Mouse (Mus musculus) R1 (cell line): Measurements from ENCODE around the gene Col7a1.
A peak's percentile ranks its signal among the peaks of the same experiment; 100 is the strongest.

Experiments
- DNase-seq: peaks from one replicate; pipeline ENCODE4 v3.0.0-alpha.2; 2018; ENCODE audit warnings: low read depth, low spot score

The Col7a1 gene

DNA sequence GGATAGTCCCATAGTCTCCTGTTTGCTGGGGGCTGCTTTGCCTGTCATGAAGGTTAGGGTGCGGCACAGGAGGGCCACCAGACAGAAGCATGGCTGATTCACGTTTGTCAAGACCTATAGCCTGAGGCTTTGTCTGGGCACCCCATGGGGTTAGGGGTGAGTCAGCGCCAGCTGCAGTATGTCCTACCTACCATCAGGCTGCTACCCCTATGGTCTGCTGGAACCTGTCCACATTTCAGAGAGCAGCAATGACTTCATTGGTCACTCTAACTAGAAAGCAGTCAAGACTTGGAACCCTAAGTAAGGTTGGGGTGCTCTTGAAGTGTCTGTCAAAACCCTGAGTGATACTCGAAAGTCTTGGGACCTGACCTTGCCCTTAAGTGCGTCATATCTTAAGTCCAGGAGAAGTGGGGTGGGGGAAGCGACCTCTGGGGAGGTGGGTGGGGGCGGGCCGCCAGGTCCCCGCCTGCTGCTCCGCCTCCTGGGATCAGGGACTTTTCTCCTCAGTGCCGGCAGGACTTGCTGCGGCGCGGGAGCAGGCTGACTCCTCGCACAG lies at the start of gene Col7a1:
TSS of gene Col7a1 (plus strand) at position 506 of the 556 bp plus-strand sequence.
- peak; percentile 46 for DNase-seq

DNA sequence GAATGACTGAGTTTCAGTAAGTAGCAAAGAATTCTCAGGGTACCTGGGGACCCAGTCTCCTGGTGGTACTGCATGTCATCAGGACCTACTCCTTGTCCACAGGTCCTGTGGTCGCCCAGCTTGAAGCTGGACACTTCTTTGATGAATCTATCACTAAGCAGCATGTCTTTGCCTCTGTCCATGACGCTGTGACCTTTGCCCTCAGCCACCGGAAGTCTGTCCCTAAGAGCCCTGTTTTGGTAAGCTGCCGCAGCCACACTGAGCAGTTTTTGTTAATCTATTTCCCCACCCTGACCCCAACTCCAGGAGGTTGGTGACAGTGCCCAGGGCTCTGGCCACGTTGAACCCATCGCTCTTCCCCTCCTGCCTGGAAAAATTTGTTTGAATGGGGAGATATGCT lies 41.1 kb upstream of the Col7a1 start:
- DNase-seq = no peak

DNA sequence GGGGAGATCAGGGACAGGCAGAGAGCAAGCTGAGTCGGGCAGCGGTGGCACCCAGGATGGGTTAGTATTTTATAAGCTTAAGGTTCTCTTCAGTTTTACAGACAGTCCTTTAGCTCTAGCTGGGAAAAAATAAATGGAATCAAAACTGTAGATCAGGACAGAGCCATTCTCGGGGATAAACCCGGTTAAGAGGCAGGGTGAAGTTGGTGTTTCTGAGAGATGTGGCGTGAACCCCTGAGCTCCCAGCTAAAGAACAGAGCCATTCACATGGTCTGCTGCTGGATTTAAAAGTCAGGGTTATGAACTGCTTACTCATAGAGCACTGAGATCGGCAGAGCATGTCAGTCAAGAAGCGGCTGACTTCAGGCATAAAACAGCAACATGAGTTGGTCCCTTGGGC lies 40.2 kb upstream of the Col7a1 start:
- DNase-seq = no peak

DNA sequence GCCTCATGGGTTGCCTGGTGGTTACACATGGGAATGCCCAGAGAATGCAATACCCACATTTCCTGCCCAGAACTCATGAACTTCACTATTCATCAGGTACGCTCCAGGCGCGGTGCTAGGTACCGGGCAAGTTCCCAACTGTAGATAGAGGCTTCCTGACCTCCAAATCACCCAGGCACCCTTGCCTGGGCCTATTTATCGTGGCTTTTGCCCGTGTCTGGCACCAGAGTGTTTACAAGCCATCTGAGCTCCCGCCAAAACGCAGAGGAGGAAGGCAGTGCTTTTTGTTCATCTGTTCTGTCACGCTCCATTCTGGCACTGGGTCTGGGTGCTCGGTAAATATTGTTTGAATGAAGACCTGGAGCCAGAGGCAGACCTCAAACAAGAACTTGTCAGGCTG lies 39.8 kb upstream of the Col7a1 start:
- no peak for DNase-seq

DNA sequence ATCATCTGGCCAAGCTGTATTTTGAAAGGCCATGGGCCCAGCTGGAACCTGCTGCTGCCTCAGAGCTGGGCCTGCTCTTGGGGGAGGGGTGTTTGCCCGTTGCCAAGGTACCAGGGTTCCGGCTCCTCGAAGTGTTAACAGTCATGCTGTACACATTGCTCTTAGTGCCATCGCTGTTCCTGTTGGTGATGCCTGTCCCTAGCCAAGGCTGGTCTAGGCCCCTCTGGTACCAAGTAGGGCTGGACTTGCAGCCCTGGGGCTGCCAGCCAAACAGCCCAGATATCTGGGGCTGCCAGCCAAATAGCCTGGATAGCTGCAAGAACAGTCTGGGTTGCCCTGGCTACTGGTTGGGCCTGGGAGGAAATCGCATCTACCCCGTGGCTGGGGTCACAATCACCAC lies 38.9 kb upstream of the Col7a1 start, which contains the start of gene Tmem89:
TSS of gene Tmem89 (plus strand) at position 129 of the 400 bp plus-strand sequence.
- DNase-seq = no peak

DNA sequence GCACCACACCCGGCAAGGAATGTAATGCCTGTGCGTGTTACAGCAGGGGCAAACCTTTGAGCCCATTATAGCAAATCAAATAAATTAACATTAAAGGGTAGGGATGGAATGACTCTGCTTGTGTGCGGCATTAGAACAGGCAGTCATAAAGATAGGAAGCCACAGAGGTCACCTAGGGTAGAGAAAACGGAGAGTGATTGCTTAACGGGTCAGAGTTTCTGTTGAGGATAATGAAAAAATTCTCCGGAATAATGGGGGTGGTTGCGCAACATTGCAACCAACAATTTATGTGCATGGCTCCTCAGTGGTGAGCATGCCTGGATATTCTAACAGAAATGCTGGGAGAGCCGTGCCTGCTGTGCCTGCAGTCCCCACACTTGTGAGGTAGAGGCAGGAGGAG lies 27.5 kb upstream of the Col7a1 start:
- no peak for DNase-seq

DNA sequence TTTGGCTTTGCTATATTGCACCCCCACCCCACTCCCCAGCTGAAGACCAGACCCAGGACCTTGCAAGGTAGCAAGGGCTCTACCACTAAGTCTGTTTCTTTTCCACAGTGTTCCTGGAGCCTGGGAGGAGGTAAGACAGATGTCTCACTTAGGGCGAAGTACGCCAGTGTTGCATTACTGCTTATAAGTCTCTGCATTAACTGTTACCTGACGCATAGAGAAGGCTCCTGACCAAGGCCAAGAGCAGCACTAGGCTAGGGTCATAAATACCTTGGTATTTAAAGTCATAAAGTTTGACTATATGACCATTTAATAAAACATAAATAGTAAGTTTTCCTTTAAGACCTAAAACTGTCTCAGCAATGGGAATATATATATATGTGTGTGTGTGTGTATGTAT lies 25.0 kb upstream of the Col7a1 start:
- no peak for DNase-seq

DNA sequence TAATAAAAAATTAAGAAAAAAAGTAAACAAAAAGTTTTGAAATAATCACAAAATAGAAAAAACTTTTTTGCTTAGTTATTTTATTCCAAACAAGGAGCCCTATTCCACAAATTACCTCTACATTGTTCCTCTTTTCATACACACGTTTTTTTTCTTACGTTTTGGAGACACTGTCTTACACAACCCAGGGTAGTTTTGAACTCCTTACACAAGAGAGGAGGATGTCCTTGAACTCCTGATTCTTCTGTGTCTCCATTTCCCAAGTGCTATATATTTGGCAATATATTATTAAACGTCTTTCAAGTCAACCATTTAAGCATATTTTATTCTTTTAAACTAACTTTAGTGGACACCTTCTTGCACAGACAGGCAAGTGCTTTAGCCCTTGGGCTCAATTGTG lies 17.4 kb upstream of the Col7a1 start:
- no peak for DNase-seq

DNA sequence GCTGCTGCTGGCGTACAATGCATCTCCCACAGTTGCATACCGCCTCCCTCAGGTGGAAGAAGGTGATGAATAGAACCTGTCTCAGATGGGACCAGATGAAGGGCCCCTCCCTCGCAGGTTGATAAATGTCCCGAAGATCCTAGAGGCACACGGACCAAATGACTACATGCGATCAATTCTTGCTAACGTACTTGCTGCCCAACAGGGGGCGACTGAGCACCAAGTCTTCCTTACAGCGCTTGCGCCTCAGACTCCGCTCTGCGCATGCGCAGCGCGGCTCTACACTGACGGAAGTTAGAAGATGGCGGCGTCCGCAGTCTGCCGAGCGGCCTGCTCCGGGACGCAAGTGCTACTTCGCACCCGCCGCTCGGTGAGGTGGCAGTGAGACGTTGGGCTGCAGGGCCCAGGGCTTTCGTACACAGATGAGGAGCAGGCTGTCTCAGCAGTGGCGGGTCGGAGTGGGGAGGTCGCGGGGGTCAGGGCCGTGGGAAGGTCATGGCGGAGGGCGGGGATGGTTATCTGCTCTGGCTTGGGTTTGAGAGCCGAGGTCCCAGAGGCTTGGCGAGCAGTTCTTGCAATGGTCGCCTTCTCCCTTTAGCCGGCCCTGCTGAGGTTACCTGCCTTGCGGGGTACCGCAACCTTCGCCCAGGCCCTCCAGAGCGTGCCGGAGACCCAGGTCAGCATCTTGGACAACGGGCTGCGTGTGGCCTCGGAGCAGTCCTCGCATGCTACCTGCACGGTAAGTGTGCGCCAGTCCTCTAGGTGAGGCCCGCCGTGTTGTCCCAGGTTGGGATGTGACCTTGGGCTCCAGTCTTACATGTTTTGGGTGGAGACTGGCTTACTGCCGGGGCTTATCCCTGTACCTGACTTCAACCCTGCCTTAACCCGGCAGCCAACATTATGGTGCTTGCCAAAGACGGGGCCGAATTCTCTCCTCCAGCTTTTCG lies 16.7 kb upstream of the Col7a1 start, which contains the start of gene Uqcrc1:
TSS of gene Uqcrc1 (plus strand) at position 216 of the 947 bp plus-strand sequence.
- peak; percentile 99 for DNase-seq

DNA sequence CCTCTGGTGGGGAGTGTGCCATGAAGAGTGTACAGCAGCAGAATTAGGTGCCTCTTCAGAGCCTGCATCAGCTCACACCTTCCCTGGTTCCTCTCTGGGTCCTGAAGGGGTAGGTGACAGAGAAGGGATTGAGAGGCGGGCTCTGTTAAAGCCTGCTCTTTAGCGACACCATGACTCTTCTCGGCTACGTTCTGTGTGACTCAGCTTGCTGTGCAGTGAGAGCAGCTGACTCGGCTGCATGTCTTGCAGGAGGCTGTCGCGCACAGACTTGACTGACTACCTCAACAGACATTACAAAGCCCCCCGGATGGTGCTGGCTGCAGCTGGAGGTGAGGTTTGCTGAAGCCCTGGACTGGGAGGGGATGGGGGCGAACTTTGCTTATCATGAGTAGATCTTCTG lies 8.3 kb upstream of the Col7a1 start:
- no peak for DNase-seq

DNA sequence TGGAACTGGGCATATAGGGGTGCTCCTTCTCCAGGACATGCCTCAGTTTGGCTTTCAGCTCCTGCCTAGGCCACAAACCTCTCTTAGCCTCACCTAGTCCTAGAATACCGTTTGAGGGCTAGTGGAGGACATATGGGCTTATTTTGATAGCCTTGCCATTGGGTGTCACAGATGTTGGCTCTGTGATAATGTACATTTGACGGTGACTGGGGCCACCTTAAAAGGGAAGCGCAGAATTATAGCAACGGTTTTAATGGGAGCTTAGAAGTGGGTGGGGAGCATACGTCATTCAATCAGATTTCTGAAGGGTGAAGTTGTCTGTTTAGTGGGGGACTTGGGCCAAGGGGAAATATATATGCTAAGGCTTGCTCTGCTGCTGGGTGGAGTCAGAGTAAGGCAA lies 7.8 kb upstream of the Col7a1 start:
- DNase-seq = no peak

DNA sequence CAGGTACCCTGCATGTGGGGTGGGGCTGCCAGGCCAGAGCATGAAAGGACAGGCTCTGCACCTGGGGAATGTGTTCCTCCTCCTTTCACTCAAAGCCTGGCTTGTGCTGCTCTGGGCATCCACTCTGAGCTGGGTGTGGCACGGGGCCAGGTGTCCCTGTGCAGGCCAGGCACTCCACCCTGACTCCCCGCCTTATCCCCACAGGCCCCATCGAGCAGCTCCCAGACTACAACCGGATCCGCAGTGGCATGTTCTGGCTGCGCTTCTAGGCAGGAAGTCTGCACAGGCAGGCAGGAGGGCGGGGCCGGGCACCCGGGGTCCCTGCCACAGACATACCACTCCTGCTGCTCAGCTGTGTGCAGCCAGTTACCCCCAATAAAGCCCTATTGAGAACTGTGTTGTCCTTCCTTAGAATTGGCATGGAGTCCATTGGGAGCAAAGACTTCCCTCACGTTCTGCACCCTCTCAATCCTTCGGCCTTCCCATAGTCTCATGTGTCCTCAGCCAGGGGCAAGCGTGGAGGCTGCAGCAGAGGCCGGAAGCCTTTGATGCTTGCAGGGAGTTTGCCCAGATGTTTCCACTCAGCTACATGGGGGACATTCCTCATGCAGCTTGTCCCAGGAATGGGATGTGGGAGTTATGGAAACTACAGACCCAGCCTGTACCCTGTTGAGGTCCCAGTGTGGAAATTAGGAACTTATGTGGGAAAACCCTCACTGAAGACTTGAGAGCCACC lies 4.0 kb upstream of the Col7a1 start:
- DNase-seq = no peak

DNA sequence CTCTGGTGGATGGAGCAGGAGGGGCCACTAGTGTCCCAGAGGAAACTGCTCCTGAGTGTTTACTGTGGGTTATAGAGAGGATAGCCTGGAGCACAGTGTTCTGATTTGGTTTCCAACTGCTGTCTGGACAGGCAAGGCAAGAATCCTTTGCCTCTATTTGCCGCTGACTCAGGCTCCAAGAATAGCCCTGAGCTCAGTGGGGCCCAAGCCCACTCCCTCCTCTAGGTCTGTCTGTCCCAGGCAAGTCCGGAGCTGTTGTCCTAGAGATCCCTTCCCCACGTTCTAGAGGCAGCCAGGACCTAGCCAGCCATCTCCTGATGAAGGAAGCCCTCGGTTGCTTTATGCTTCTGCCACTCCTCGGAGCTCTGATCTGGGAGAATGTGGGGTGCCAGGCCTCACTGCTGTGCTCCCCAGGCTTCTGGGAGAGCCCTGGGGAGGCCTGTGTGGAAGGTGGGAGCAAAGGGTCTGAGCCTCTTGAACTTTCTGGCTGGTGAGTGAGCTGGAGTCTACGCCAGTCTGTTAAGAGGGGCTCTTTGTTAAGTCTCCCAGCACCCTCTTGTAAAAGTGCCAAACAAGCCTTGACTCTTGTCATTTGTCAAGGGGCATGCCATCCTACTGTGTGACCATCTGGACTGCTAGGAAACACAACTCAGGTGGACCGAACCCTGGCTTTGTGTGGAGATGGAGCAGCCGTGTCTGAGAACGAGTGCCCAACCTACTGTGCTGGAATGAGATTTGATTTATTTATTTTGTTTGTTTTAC lies 3.2 kb upstream of the Col7a1 start:
- no peak for DNase-seq

DNA sequence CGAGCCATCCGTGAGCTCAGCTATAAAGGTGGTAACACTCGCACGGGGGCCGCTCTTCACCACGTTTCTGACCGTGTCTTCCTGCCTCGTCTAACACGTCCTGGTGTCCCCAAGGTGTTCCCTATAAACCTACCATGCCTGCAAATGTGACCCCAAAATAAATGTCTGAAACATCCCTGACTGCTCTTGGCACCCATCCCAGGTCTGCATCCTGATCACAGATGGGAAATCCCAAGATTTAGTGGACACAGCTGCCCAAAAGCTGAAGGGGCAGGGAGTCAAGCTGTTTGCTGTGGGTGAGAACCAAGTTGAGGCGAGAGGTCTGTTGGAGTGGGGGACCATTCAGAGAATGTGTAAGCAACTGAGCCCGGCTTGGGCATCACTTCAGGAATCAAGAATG lies 1.9 kb downstream of the Col7a1 start:
- DNase-seq = no peak

DNA sequence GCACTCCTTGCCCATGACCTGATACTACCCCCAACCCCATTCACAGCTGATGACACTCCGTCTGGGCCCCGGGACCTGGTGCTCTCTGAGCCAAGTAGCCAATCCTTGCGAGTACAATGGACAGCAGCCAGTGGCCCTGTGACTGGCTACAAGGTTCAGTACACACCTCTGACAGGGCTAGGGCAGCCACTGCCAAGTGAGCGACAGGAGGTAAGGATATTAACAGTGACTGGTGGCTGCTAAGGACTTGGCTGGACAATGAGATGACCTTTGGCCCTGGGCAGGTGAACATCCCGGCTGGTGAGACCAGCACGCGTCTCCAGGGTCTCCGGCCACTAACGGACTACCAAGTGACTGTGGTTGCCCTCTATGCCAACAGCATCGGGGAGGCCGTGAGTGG lies 2.5 kb downstream of the Col7a1 start:
- no peak for DNase-seq

DNA sequence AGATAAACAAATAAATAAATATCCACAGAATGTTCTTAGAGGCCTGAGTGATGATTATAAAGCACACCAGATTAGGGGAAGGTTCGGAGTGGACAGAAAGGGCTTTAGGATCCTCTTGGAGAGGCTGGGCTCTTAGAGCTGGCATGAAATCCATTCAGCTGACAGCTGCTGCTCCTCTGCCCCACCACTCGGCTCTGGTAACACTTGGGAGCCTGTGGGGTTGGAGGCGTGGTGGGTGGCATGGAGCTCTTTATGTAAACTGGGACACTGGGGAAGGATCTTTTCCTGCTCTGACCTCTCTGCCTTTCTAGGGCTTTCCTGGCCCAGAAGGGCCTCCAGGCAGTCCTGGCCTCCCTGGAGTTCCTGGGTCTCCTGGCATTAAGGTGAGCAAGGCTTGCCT lies 10.2 kb downstream of the Col7a1 start:
- DNase-seq = no peak

DNA sequence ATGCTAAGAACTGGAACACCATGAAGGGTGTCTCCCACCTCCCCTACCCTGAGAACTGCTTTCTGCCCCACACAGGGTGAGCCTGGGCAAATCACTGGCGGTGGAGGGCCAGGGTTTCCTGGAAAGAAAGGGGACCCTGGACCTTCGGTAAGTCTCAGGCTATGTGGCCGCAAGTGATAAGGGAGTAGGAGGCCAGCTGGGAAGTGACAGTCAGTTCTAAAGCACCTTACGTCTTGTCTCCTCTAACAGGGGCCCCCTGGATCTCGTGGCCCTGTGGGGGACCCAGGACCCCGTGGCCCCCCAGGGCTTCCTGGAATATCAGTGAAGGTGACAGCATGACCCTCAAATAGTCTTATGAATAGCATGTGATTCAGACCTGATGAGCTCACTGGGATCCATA lies 11.0 kb downstream of the Col7a1 start:
- no peak for DNase-seq

DNA sequence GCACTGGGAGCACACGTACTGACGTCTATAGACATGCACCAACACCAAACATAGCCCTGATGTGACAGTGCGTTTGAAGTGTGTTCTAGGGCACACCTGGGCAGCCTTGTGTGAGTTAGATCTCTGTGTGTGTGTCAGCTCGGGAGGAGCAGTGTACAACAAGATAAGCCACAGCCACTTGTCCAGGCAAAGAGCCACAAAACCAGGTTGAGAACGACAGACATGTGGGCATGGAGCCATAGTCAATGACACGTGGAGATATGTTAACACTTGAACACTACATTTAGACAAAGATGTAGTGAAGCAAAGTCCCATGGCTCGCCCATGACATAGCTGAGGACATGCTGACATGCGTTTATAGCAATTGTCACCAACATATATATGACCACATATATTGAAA lies 17.2 kb downstream of the Col7a1 start:
- no peak for DNase-seq

DNA sequence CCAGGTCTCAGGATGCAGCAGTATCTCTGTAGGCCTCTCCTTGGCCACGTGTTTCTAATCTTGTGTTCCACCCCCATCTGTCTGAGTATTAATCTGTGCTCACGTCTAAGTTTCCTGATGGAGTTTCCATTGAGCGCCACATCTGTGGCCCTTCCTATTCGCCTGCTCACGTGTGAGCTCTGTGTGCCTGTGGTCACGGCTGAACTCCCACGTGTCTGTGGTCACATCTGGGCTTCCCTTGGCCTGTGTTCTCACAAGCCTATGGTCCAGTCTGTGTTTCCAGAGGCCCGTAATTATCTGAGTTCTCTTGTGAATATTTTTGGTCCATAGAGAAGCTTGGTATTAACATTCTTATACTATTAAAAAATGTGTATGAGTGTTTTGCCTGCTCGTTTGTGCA lies 23.1 kb downstream of the Col7a1 start:
- DNase-seq = no peak

DNA sequence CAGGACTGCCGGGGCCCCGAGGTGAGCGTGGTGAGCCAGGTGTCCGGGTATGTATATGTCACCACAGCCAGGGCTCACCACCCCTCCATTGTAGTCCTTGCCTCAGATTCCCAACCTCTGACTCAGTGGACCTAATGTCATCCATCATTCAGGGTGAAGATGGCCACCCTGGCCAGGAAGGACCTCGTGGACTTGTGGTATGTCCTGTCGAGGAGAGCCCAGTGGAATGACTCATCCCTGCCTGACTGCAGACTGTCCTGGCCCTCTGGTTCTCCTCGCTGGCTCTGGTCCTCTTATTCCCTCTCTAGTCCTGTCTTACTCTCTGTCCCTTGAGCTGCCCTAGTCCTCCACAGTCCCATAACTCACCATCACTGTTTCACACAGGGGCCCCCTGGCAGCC lies 24.6 kb downstream of the Col7a1 start:
- no peak for DNase-seq

DNA sequence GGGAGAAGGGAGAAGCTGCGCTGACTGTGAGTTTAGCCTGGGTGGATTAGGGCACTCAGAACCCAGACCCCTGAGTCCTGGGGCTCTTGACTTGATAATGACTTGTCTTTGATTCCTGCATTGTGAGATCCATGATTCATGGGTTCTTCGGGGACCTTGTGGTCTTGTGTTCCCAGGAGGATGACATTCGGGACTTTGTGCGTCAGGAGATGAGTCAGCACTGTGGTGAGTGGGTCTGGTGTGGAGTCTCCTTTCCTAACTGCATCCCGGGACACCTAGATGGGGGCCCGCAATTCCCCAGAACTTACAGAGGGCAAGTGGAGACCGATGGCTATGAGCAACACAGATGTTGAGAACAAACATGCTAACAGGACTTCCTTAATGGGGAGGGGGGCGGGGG lies 29.1 kb downstream of the Col7a1 start:
- DNase-seq = no peak

DNA sequence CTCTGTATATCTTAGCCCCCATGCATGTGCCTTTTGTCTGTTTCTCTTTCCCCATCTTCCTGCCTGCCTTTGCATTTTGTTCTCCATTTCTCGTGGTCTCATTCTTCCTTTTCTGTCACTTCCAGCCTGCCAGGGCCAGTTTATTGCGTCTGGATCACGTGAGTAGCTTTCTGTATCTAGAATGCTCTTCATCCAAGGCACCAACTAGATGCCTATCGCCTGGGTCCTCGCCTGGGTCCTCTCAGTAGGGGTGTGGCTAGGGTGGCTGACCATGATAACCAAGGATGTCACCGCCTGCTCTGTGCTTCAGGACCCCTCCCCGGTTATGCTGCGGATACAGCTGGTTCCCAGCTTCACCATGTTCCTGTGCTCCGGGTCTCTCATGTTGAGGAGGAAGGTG lies 29.8 kb downstream of the Col7a1 start:
- DNase-seq = no peak
